Mouse (Mus musculus) R1 (cell line): Measurements from ENCODE around the gene Bcl7c.
A peak's percentile ranks its signal among the peaks of the same experiment; 100 is the strongest.
"Not testable (repeated sequence)": the region's sequence is repeated elsewhere in the genome, so short reads cannot be mapped to it uniquely, and the experiment has no call there.

ENCODE experiments used
- DNase-seq: peaks from one replicate; pipeline ENCODE4 v3.0.0-alpha.2; 2018; ENCODE audit warnings: low read depth, low spot score

Gene Bcl7c

DNA sequence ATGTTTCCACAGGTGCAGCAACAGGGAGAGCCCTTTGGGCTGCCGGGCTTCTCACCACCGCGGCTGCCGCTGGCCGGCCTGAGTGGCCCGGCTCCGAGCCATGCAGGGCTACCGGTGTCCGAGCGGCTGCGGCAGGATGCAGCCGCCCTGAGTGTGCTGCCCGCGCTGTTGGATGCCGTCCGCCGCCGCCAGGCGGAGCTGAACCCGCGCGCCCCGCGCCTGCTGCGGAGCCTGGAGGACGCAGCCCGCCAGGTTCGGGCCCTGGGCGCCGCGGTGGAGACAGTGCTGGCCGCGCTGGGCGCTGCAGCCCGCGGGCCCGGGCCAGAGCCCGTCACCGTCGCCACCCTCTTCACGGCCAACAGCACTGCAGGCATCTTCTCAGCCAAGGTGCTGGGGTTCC, 8.3 kb upstream of the Bcl7c start:
- peak; percentile 39 for DNase-seq

DNA sequence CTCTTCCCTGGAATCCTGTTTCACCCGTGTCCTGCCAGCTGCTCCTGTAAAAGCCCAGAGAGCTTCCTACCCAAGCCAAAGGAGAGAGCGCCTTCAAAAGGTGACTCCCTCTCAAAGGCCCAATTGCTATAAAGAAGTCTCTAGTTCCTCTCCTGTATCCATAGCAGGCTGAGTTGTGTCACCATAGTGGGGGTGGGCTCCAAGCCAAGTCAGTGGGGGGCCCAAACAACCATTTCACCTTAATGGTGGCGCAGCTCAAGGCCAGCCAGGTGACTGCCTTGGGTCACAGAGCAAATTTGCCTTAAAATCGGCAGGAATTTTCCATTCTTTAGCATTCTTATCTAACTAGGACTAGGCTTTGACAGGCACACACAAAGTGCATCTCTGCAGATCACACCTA, 6.1 kb upstream of the Bcl7c start:
- no peak for DNase-seq

DNA sequence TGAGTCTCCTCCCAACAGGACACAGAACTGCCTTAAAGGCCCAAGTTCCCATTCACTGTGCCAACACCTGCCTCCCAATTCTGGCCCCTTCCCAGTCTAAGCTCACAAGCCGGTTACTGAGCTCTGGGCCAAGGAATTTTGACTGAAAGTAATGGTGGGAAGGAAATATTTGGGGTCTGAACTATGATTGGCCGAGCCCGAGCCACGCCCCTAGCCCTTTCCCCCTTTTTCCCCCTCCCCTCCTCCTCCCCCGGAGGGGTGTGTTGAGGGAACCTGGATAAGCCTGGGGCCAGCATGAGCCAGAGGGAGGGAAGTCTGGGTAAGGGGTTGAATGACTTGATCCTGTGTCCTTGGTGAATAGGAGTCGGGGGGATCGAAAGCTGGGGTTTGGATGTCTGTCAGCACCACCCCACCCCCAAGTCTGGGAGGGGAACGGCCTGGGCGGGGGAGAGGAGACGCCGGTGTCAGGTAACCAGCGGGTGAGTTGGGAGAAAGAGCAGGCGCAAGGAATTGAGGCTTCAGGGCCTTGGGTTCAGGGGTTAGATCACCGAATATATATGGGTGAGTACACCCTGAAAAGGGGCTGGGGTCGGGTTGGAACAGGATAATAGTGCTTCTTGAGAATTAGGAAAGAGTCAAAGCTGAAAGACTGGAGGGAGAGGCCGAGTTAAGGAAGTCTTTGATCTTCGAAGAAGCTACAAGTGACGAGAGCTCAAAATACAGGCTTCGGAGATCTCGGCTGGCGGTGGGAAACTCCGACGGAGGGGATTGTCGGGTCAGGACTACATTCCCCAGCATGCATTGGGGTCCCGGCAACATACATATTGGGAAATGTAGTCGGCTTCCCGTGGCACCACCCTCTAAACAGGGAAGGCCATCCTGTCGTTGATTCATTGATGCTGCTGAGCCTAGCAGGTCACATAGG, 4.0 kb upstream of the Bcl7c start, which contains the start of gene Ctf1:
Gene Ctf1, plus strand, starts transcription at position 276 of the 925 bp plus-strand sequence.
- peak; percentile 93 for DNase-seq

DNA sequence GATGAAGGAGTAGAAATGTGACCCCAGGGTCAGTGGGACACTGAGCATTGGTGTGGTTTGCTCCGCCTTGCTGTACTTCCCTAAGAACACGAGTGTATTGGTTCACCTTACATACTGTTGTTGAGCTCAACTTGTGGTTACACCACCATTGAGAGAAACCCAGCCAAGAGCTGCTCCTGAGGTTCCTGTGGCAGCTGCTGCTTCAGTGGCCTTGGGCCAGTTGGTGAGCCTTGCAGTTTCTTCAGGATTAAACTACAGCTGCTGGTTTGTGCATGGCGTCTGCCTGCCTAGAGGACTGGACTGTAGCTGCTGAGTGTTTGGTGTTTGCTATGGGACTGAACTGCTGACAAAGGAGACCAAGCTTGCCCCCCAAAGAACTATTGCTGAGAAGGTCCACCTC, 2.7 kb upstream of the Bcl7c start:
- DNase-seq, result no peak

GRCm38 (mm10) chr7:127711031-127711430, 2.3 kb upstream of the Bcl7c start:
- no peak for DNase-seq

- no peak for DNase-seq
Measured at GRCm38 (mm10) chr7:127709261-127709979, 687 bp upstream of the Bcl7c start.

DNA sequence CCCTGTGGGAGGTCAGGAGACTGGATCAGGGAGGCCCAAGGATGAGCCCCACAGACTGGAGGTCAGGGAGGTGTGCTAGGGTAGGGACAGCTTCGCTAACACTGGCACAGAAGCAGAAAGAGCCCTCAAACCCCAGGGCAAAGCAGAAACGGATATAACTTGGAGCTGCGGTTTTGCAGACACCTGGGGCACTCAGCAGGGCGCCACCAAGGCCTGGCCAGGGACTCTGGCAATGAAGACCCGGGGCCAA, 851 bp downstream of the Bcl7c start:
- no peak for DNase-seq

GRCm38 (mm10) chr7:127707045-127707956, 1.4 kb downstream of the Bcl7c start:
- DNase-seq, result peak; percentile 26

DNA sequence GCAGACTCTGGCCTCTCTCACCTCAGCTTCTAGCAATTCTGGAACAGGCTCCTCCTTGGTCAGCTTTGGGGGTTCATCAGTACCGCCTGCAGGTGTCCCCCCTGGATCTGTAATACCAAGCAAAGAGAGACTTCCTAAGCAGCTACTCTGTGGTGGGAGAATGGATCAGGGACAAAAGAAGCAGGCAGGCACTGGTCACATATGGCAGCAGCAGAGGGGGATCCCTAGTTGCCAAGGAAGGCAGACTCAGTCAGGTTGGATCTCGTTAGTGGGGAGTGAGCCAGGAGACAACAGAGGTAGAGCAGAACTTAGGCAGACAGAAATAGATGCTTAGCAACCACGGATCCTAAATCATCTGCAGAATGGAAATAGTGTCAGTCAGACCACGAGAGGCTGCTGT, 3.0 kb downstream of the Bcl7c start:
- DNase-seq, result no peak

GRCm38 (mm10) chr7:127704598-127704997, 4.1 kb downstream of the Bcl7c start:
- DNase-seq, result no peak

- DNase-seq, result no peak
Measured at GRCm38 (mm10) chr7:127703561-127704178, 5.1 kb downstream of the Bcl7c start.

DNA sequence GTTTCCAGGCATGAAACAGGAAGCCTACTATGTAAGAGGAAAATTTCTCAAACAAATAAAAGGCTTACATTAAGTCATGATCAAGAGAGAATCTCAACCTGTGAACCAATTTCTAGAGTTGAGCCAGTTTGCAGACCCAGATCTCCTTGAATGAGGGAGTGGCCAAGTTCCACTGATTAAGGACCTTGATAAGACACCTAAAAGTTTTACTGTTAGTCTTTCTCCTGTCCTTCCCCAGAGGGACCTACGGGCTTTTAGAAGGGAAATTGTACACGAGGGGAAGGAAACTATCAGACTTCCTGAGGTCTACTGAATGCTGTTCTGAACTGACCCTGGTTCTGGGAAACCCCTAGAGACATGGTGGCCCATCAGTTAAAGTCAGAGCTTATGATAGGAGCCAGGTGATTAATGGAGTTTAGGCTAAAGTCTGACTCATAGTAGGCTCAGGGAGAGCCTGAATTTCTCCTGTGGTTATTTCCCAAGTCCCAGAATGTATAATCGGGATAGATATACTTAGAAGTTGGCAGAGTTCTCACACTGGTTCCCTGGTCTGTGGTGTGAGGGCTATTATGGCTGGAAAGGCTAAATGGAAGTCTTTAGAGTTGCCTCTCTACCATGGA, 7.9 kb downstream of the Bcl7c start:
- DNase-seq, result no peak

DNA sequence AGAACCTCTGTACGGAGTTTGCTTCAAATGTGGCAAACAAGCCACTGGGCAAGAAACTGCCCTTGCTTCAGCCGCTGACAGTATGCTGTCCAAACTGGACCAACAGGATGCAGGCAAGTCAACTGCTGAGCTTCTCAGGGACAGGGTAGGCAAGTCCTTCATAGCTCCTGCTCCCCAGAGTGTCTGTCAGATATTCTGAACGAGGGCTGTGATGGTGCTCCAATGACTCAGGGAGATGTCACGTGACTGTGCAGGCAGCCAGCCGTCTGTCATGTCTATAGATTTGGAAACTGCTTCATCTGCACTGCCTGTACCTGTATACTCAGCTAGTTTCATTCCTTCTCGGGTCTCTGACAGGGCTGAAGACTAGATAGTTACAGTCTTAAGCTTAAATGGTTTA, 9.7 kb downstream of the Bcl7c start:
- DNase-seq, result no peak

DNA sequence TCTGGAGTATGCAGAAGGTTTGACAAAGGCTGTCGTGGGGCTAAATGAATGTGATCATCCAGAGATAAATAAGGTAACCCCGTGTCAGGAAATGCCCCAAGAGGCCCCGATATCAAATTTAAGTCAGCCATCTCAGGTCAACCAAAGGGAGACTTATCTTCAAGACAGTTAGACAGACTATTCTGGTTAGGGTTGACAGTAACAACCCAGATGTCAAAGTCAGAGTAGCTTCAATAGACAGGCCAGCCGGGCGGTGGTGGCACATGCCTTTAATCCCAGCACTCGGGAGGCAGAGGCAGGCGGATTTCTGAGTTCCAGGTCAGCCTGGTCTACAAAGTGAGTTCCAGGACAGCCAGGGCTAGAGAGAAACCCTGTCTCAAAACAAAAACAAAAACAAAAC, 15.0 kb downstream of the Bcl7c start:
- not testable (repeated sequence) for DNase-seq

GRCm38 (mm10) chr7:127693290-127693689, 15.4 kb downstream of the Bcl7c start:
- DNase-seq, result no peak

- peak; percentile 92 for DNase-seq
Measured at GRCm38 (mm10) chr7:127691221-127691989, 17.3 kb downstream of the Bcl7c start.

DNA sequence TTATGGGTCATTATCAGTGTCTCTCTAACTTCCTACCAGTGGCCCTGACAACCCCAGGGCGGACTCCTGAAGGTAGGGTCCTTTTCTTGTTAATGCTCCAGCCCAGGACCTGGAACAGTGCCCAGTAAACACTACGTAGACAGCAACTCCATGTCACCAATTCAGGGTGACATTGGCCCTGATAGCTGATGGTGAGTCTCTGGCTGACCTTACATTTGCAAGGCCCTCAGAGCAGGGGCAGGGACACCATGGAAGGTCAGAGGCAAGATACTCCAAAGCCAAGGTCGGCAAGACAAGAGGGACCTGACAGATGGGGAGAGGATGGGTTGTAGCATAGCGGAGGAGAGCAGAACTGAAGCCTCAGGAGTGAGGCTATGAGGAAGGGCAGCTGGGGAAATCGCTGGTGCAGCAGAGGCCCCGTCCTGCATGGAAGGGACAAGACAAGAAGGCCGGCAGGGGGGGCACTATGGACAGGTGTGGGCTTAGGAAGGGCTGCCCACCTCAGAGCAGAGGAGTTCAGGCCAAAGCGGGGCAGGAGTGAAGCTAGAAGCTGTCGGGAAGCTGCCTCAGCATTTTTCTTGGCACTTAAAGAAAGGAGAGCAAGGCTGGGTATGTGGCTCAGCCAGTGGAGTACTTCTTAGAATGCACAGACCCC, 19.0 kb downstream of the Bcl7c start:
- no peak for DNase-seq

DNA sequence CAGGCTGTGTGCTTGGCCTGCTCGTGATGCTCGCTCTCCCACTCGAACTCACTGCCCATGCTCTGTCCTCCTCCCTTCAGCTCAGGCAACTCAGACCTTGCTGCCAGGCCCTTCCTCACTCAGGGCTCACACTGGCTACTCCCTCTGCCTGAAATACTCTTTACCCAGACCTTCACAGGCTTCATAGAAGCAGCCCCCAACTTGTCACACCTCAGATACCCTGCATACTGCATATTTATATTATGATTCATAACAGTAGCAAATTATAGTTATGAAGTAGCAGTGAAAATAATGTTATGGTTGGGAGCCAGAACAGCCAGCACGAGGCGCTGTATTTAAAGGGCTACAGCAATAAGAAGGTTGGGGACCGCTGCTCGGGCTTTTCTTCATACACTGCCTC, 19.8 kb downstream of the Bcl7c start:
- no peak for DNase-seq

DNA sequence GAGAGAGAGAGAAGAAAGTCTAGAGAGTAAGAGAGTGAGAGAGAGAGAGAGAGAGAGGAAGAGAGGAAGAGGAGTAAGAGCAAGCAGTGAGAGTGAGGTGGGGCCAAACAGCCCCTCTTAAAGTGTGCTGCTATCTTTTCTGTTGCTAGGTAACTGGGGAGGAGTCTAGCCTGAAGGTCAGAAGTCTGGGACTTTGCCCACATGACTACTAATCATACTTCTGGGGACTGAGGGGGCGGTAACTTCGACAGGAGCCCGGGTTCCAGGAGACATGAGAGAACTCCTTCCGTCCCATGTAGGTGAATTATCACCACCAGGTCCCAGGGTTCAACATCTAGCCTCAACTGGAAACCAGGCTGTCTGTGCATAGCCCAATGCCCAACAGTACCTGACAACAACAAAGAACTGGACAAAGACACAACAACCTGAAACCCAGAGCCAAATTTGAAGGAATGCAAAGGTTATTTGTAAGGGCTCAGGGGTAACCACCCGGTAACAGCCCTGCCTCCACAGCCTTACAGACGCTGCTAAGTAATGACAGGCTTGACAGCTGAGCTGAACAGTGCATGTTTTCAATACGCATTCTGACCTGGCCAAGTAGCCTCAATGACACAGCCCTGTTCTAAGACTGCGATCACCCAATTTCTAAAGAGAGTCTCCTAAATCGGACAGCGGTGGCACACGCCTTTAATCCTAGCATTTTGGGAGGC, 21.8 kb downstream of the Bcl7c start:
- DNase-seq, result peak; percentile 46
